Mouse (Mus musculus) layer of hippocampus, adult 2 months (tissue): Measurements from ENCODE around the gene Dpp6. TPM values are rescaled to one million over a fixed set of nuclear protein-coding genes. Genes with fewer than 3 reads are reported as not detected.
A peak's percentile ranks its signal among the peaks of the same experiment; 100 is the strongest.

ENCODE experiments used
- DNase-seq, 2 experiments: peaks; one replicate each; pipeline ENCODE4 v3.0.0; 2022; ENCODE audit warnings: low spot score in 2 of 2
- H3K27ac ChIP-seq: fragments of 200-600 bp; 2 replicates; pipeline ENCODE4 v1.8.1; 2022
- H3K4me3 ChIP-seq: fragments of 200-600 bp; 2 replicates; pipeline ENCODE4 v1.8.1; 2022; ENCODE audit warnings: mild to moderate bottlenecking
- CTCF ChIP-seq: fragments of 200-600 bp; conservative IDR thresholded peaks from 2 replicates; pipeline ENCODE4 v1.8.1; 2022; ENCODE audit warnings: antibody characterized with exemption, mild to moderate bottlenecking, moderate library complexity
- total RNA-seq, 2 experiments: library from RNA; stranded (reverse); gene quantifications; 2 replicates each; pipeline ENCODE4 v1.2.3; 2021

Gene Dpp6
- total RNA-seq, 2 experiments from 2014 or later, result 261 to 270 TPM

- H3K27ac ChIP-seq, result no peak overlapping the region
- no peak for TF ChIP-seq CTCF
- no peak overlapping the region for H3K4me3 ChIP-seq
- no peak for DNase-seq
These were observed 548.9 kb downstream of the Dpp6 start for GRCm38 (mm10) chr5:27365946-27366345.

- DNase-seq, result no peak
- H3K4me3 ChIP-seq, result no peak overlapping the region
- no peak for TF ChIP-seq CTCF
- H3K27ac ChIP-seq, result peak overlapping the region; percentile 37; the same call in 1 of the 2 replicates
These were observed 553.8 kb downstream of the Dpp6 start for GRCm38 (mm10) chr5:27370814-27371213.

- DNase-seq, result no peak
- Histone ChIP-seq H3K4me3 (no peak overlapping the region), H3K27ac (peak overlapping the region; percentile 50)
- no peak for TF ChIP-seq CTCF
These were observed 556.9 kb downstream of the Dpp6 start for GRCm38 (mm10) chr5:27373931-27374330.

- no peak for TF ChIP-seq CTCF
- Histone ChIP-seq H3K27ac (no peak overlapping the region), H3K4me3 (no peak overlapping the region)
- DNase-seq, result no peak
These were observed 558.8 kb downstream of the Dpp6 start for GRCm38 (mm10) chr5:27375841-27376240.

GRCm38 (mm10) chr5:27380656-27381385 lies 563.8 kb downstream of the Dpp6 start:
- DNase-seq, result no peak
- no peak for TF ChIP-seq CTCF
- Histone ChIP-seq H3K4me3 (no peak overlapping the region), H3K27ac (no peak overlapping the region; the same call in 1 of the 2 replicates)

- Histone ChIP-seq H3K4me3 (no peak overlapping the region), H3K27ac (no peak overlapping the region)
- TF ChIP-seq CTCF, result no peak
These were observed 581.4 kb downstream of the Dpp6 start for GRCm38 (mm10) chr5:27398371-27398770.

GRCm38 (mm10) chr5:27399111-27399510 lies 582.1 kb downstream of the Dpp6 start:
- Histone ChIP-seq H3K4me3 (no peak overlapping the region), H3K27ac (peak overlapping the region; percentile 16; the same call in 1 of the 2 replicates)
- DNase-seq, result no peak
- no peak for TF ChIP-seq CTCF

More at GRCm38 (mm10) chr5:27398371-27398770, 581.4 kb downstream of the Dpp6 start:
- DNase-seq, result no peak

- no peak for DNase-seq
- no peak overlapping the region for H3K4me3 ChIP-seq
- H3K27ac ChIP-seq, result no peak overlapping the region
- no peak for TF ChIP-seq CTCF
These were observed 585.6 kb downstream of the Dpp6 start for GRCm38 (mm10) chr5:27402616-27403015.

GRCm38 (mm10) chr5:27408854-27409253 lies 591.9 kb downstream of the Dpp6 start:
- no peak for DNase-seq
- TF ChIP-seq CTCF, result no peak
- no peak overlapping the region for H3K4me3 ChIP-seq
- peak overlapping the region; percentile 28; the same call in 1 of the 2 replicates for H3K27ac ChIP-seq

- Histone ChIP-seq H3K27ac (peak overlapping the region; percentile 23; the same call in 1 of the 2 replicates), H3K4me3 (no peak overlapping the region)
- TF ChIP-seq CTCF, result no peak
These were observed 596.0 kb downstream of the Dpp6 start for GRCm38 (mm10) chr5:27413023-27413422.

GRCm38 (mm10) chr5:27415518-27415917 lies 598.5 kb downstream of the Dpp6 start:
- no peak for TF ChIP-seq CTCF
- DNase-seq, result no peak
- peak overlapping the region; percentile 21; the same call in 1 of the 2 replicates for H3K27ac ChIP-seq
- no peak overlapping the region for H3K4me3 ChIP-seq

More at GRCm38 (mm10) chr5:27413023-27413422, 596.0 kb downstream of the Dpp6 start:
- no peak for DNase-seq

- peak overlapping the region; percentile 70 for H3K27ac ChIP-seq
- DNase-seq, result no peak
- H3K4me3 ChIP-seq, result no peak overlapping the region
- TF ChIP-seq CTCF, result peak; percentile 87
These were observed 599.6 kb downstream of the Dpp6 start for GRCm38 (mm10) chr5:27416571-27416970.

GRCm38 (mm10) chr5:27417398-27417797 lies 600.4 kb downstream of the Dpp6 start:
- Histone ChIP-seq H3K27ac (peak overlapping the region; percentile 70), H3K4me3 (no peak overlapping the region)
- DNase-seq, result no peak
- TF ChIP-seq CTCF, result no peak

- Histone ChIP-seq H3K27ac (peak overlapping the region; percentile 29; the same call in 1 of the 2 replicates), H3K4me3 (no peak overlapping the region)
- no peak for DNase-seq
- TF ChIP-seq CTCF, result no peak
These were observed 601.9 kb downstream of the Dpp6 start for GRCm38 (mm10) chr5:27418856-27419255.
